Mouse (Mus musculus) liver, embryonic 14.5 days (tissue): Measurements from ENCODE around the gene Cops4. TPM values are rescaled to one million over a fixed set of nuclear protein-coding genes. Genes with fewer than 3 reads are reported as not detected.

Source experiments
- ATAC-seq: fragments of 200-750 bp; cut with Nextera tagmentation; 2 replicates; pipeline ENCODE4 v1.8.0; 2017; ENCODE audit warnings: moderate number of reproducible peaks, mild to moderate bottlenecking, moderate library complexity; ENCODE audit not compliant: insufficient read depth
- DNase-seq, 3 experiments: peaks; one replicate each; pipeline ENCODE4 v3.0.0-alpha.2; 2012 to 2013; ENCODE audit warnings: low read depth in 3 of 3, low spot score in 3 of 3
- H3K27ac ChIP-seq: fragments of 300-500 bp; sonication (generic); 2 replicates; pipeline ENCODE4 v1.5.1; 2014; ENCODE audit warnings: moderate library complexity, mild to moderate bottlenecking, control low read depth, inconsistent platforms
- H3K27me3 ChIP-seq: fragments of 300-500 bp; sonication (generic); 2 replicates; pipeline ENCODE4 v1.6.1; 2014; ENCODE audit warnings: mild to moderate bottlenecking, low read length, moderate library complexity; ENCODE audit not compliant: control insufficient read depth, insufficient read depth
- H3K36me3 ChIP-seq: fragments of 300-500 bp; sonication (generic); replicated peaks from 2 replicates; pipeline ENCODE4 v1.6.1; 2014; ENCODE audit warnings: low read depth; ENCODE audit not compliant: control insufficient read depth, insufficient read depth
- H3K4me1 ChIP-seq, 2 experiments: fragments of 200-500 bp in 1 of 2; fragments of 300-500 bp in 1 of 2; sonication (generic) in 1 of 2; replicated peaks; 2 replicates each; pipeline ENCODE4 v1.6.1; 2012 to 2014; ENCODE audit warnings: antibody characterized with exemption in 1 of 2, inconsistent platforms in 1 of 2, low read length in 1 of 2; ENCODE audit not compliant: control insufficient read depth in 2 of 2, insufficient read depth in 2 of 2
- H3K4me2 ChIP-seq: fragments of 300-500 bp; sonication (generic); 2 replicates; pipeline ENCODE4 v1.6.1; 2014; ENCODE audit warnings: low read depth, mild to moderate bottlenecking, control low read depth, moderate library complexity
- H3K4me3 ChIP-seq, 2 experiments: fragments of 200-500 bp in 1 of 2; fragments of 300-500 bp in 1 of 2; sonication (generic) in 1 of 2; 2 replicates each; pipeline ENCODE4 v1.5.1; 2012 to 2014; ENCODE audit warnings: low read depth in 2 of 2, low read length in 2 of 2, mild to moderate bottlenecking in 2 of 2, control low read depth in 1 of 2, inconsistent platforms in 1 of 2, moderate library complexity in 1 of 2; ENCODE audit not compliant: insufficient read depth in 1 of 2
- H3K9ac ChIP-seq: fragments of 300-500 bp; sonication (generic); replicated peaks from 2 replicates; pipeline ENCODE4 v1.6.1; 2014; ENCODE audit warnings: mild to moderate bottlenecking, control low read depth, moderate library complexity
- H3K9me3 ChIP-seq: fragments of 300-500 bp; sonication (generic); 2 replicates; pipeline ENCODE4 v1.6.1; 2016; ENCODE audit warnings: low read length, mixed read lengths; ENCODE audit not compliant: control insufficient read depth
- CTCF ChIP-seq: IDR thresholded peaks from 2 replicates; pipeline ENCODE4 v1.5.1; 2016; ENCODE audit warnings: antibody characterized with exemption, low read depth, control low read depth
- EP300 ChIP-seq: IDR thresholded peaks from 2 replicates; pipeline ENCODE4 v1.6.1; 2016; ENCODE audit warnings: antibody characterized with exemption, low read depth
- WGBS: fragments of 180-500 bp; shearing (Covaris S2); extraction: QIAGEN DNeasy Blood & Tissue Kit; methylation state at CpG from one replicate; pipeline ENCODE4 v1.1.7; 2014; ENCODE audit not compliant: insufficient replicate concordance; 5-methylcytosine and 5-hydroxymethylcytosine counted together
- polyA plus RNA-seq, 2 experiments: library from polyadenylated mRNA; depleted of rRNA in 1 of 2; stranded (reverse) in 1 of 2; unstranded in 1 of 2; fragments of >200 nt; fragmentation: Nextera tagmentation in 1 of 2; extraction: Ambion mirVana in 1 of 2; gene quantifications; 2 replicates each; pipeline versions ENCODE4 v1.2.1 to v1.2.3; 2012 to 2014

The Cops4 gene
- polyA plus RNA-seq (2012; rRNA removed) (18.4 and 28.2 TPM in 2 replicates), polyA plus RNA-seq (2014; fragmentation: Nextera tagmentation; extraction: Ambion mirVana) (70.9 and 74.5 TPM in 2 replicates)

DNA sequence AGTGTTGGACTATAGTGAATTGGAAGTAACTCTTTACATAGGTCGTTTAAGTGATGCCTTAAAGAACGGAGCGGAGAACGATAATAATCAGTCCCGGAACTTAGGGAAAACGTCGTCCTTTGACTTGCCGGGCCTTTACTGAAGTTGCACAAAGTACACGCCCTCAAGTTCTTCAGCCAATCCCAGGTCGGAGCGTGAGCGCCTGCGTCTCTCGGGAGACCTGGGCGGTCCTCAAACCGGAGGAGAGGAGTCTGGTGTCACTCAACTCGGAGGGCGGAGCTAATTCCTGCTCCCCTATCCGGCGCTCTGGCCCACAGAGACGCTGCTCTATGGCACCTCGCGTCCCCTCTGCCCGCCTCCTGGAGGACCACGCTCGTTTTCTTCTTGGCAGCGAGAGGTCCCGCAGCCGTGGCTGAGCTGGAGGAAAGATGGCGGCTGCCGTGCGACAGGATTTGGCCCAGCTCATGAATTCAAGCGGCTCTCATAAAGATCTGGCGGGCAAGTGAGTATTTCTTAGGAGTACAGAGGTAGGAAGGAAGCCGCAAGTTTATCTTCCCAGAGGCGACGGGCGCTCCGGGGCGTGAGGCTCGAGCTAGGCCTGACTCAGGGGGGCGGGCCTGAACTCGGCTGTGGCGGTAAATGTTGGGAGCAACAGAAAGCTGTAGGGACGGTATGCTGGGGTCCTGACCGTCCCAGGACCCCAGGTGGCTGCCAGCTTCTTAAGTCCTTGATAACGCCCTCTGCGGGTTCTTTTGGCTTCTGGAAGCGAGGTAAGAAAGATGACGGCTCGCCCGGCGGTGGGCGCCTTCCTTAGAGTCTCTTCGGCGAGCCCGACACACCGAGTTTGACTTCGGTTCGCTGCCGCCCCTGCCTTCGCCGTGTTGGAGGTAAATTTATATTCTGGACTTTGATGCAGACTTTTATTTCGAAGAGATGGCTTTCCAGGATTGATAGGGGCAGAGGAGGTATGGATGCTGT is at the start of gene Cops4:
Gene Cops4, plus strand, starts transcription at position 261 of the 978 bp plus-strand sequence.
- under 1% methylated on average over 64 of the region's 64 CpGs for WGBS
- peak; percentile 100 for ATAC-seq

DNA sequence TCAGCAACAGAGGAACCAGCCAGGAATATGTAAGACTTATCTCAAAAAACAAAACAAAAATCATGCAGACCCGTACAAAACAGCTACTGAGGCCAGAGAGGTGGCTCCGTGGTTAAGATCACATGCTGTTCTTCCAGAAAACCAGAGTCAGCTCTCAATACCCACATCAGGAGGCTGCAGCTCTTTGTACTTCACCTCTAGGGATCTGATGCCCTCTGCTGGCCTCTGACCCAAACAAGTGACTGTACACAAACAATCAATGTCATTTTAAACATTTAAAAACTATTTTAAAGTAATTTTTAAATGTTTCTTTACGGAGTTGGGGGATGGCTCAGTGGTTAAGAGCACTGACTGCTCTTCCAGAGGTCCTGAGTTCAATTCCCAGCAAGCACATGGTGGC is 41.8 kb upstream of the Cops4 start:
- ATAC-seq, result no peak; the same call in 1 of the 2 replicates
- Histone ChIP-seq H3K36me3 (peaks cover 28% of the 10 kb centered on the region), H3K4me3 (no peak overlapping the region), H3K4me1 (no peaks in the 10 kb centered on the region), H3K27ac (no peak overlapping the region), H3K9ac (no peak overlapping the region), H3K27me3 (no peaks in the 10 kb centered on the region), H3K9me3 (no peaks in the 10 kb centered on the region), H3K4me2 (no peak overlapping the region)
- TF ChIP-seq CTCF (peak; percentile 42), EP300 (no peak)
- DNase-seq, result no peak
- 56% methylated on average over 3 of the region's 3 CpGs for WGBS

More for the DNA sequence above, at the start of gene Cops4:
- peaks cover 11 to 12% of the 10 kb centered on the region in 2 experiments for H3K4me1 ChIP-seq
- peak within 1 kb of the TSS; percentile 85 for H3K9ac ChIP-seq
- H3K27ac ChIP-seq, result peak within 1 kb of the TSS; percentile 34
- TF ChIP-seq CTCF, result peak; percentile 40; the same call in 1 of the 2 replicates
- no peak for TF ChIP-seq EP300
- H3K4me2 ChIP-seq, result peak within 1 kb of the TSS; percentile 91
- peak; percentile 99 for DNase-seq
- H3K36me3 ChIP-seq, result peaks cover 3% of the 10 kb centered on the region; the same call in 1 of the 2 replicates
- H3K9me3 ChIP-seq, result no peaks in the 10 kb centered on the region
- H3K4me3 ChIP-seq, result peak within 1 kb of the TSS; percentile 72 to 91
- no peaks in the 10 kb centered on the region for H3K27me3 ChIP-seq

DNA sequence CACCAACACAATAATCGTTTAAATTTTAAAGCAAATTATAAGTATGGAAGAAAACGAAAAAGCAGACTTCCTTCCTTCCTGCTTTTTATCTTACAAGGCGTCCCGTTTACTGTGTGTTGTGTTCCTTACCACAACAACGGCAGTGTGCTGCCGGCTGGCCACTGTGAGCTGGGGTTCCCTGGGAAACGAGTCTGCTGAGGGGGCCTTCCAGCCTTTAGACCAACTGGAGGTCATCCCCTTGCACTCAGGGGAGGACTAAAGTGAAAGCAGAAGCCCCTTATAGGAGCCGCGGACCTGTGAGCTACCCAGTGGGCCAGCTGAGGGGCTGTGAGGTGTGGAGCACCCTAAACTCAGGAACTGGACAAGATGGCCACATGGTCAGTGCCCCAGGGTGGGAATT is 40.5 kb upstream of the Cops4 start:
- Histone ChIP-seq H3K27ac (no peak overlapping the region), H3K4me3 (no peak overlapping the region), H3K4me2 (no peak overlapping the region), H3K4me1 (no peaks in the 10 kb centered on the region), H3K9me3 (no peaks in the 10 kb centered on the region), H3K36me3 (peaks cover 31% of the 10 kb centered on the region), H3K27me3 (no peaks in the 10 kb centered on the region), H3K9ac (no peak overlapping the region)
- TF ChIP-seq EP300 (no peak), CTCF (no peak)
- ATAC-seq, result no peak
- WGBS, result 48% methylated on average over 9 of the region's 9 CpGs
- no peak for DNase-seq

DNA sequence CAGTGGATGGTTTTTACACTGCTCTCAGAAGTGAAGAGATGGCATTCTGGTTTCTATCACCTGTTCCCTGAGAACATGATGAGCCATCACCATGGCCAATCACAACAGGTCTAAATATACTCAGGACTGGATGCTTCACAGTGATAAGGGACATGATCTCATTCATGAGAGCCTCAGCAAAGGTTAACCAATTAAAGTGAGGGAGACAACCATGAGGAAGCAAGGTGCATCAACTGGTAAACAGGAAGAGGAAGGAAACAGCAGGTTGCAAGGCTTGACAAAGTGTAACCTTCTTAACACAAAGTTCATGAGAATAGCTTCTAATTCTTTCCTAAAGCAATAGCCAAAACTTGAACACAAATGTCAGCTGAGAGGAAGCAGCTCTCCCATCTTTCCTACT is 34.5 kb upstream of the Cops4 start:
- Histone ChIP-seq H3K4me3 (no peak overlapping the region), H3K9me3 (no peaks in the 10 kb centered on the region), H3K4me1 (no peaks in the 10 kb centered on the region; a peak in 1 of 4 replicates), H3K27ac (no peak overlapping the region), H3K4me2 (no peak overlapping the region), H3K9ac (no peak overlapping the region), H3K36me3 (peaks cover 13% of the 10 kb centered on the region), H3K27me3 (no peaks in the 10 kb centered on the region)
- DNase-seq (no peak), ATAC-seq (no peak)
- TF ChIP-seq CTCF (no peak), EP300 (no peak)

DNA sequence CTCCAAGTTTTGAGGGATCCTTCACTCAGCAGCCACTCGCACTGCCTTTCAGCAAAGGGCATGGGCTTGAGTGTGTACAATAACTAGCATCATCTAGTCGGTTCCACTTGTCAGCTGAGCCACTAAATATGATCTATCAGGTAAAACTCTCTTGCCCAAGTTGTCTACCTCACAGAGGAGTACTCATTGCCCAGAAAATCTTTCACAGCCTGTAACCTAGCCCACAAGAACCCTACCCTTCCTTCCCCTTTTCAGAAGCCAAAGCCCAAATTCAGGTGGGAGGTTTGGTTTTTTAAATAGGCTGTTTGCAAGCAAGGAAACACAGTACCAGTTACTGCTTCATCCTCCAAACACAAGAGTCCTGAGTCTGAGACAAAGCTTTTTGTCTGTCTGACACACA is 31.0 kb upstream of the Cops4 start:
- Histone ChIP-seq H3K4me3 (no peak overlapping the region), H3K27ac (no peak overlapping the region), H3K9me3 (no peaks in the 10 kb centered on the region)

More for the DNA sequence above, 31.0 kb upstream of the Cops4 start:
- no peak for TF ChIP-seq EP300
- no peak for TF ChIP-seq CTCF
- 72% methylated on average over 2 of the region's 2 CpGs for WGBS
- peaks cover 10% of the 10 kb centered on the region for H3K36me3 ChIP-seq
- H3K9ac ChIP-seq, result no peak overlapping the region
- no peak overlapping the region for H3K4me2 ChIP-seq
- H3K27me3 ChIP-seq, result no peaks in the 10 kb centered on the region
- peaks cover 0 to 3% of the 10 kb centered on the region in 2 experiments; a peak in 3 of 4 replicates for H3K4me1 ChIP-seq
- DNase-seq (no peak), ATAC-seq (no peak)
